Mouse (Mus musculus): ENCODE data around the gene B4gat1. TPM values are rescaled to one million over a fixed set of nuclear protein-coding genes. Genes with fewer than 3 reads are reported as not detected.
"Not testable (repeated sequence)": the region's sequence is repeated elsewhere in the genome, so short reads cannot be mapped to it uniquely, and the experiment has no call there.

B4gat1 gene
- total and polyA plus RNA-seq, 2 experiments from 2014 or later: 174 to 178 TPM

DNA sequence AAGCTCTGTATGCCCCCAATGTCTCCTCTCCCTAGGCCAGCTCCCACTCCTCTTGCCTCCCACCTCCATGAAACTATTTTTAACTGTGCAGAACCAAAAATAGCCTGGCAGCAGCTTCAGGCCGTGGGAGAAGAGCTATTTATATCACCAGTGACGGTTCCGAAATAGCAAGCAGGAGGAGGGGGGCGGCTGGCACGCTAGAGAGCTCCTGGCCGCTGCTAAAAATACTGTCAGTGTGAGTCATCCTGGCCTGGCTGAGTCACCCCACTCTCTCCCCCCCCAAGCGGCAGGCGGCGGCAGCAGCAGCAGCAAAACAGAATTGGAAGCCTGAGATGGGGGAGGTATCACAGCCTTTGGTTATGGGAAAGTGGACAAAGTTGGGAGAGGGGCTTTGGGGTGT is 45.7 kb upstream of the B4gat1 start:
- Histone ChIP-seq H3K4me3 (ENCODE audit: low read length) (no peak overlapping the region), H3K27me3 (ENCODE audit: insufficient read depth, low read length) (no peaks in the 10 kb centered on the region), H3K4me1 (ENCODE audit: insufficient read depth, low read length) (peaks cover 20% of the 10 kb centered on the region), H3K36me3 (ENCODE audit: insufficient read depth, low read length) (no peaks in the 10 kb centered on the region), H3K27ac (no peak overlapping the region), H3K4me2 (ENCODE audit: low read depth, low read length) (0 out of 2 replicates have a peak overlapping the region, but pooled peaks have one; percentile 13), H3K9me3 (ENCODE audit: low read length) (no peaks in the 10 kb centered on the region), H3K9ac (replicated peaks; ENCODE audit: low read length) (no peak overlapping the region)
- WGBS: 1% methylated on average over 9 of the region's 9 CpGs
- peak; percentile 74 for DNase-seq (ENCODE audit: low spot score)
- peak; percentile 34 for TF ChIP-seq CTCF (IDR thresholded peaks at IDR 0.05; ENCODE audit: low read depth)
- peak; percentile 43; the same call in 1 of the 2 replicates for ATAC-seq

DNA sequence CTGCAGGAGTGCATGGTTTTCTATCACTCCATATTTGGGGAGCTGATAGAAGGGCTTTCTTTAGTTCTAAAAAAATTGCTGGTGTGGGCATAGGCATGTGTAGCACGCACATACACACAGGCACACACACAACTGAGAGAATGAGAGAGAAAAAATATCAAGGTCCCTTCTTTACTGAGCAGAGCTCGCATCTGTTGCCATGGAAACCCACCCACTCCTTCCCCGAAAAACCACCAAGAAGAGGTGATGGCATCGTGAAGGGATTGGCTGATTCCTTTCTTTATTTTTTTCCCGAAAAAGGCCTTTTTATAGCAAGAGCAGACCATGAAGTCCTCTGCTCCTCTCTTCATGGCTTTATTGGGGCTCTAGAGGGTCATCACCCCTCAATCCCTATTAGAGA is 44.6 kb upstream of the B4gat1 start:
- Histone ChIP-seq H3K27ac (peak overlapping the region; percentile 52; the same call in 1 of the 2 replicates), H3K4me3 (ENCODE audit: low read length) (no peak overlapping the region), H3K9me3 (ENCODE audit: low read length) (no peaks in the 10 kb centered on the region), H3K4me1 (ENCODE audit: insufficient read depth, low read length) (peaks cover 25% of the 10 kb centered on the region), H3K9ac (replicated peaks; ENCODE audit: low read length) (no peak overlapping the region), H3K27me3 (ENCODE audit: insufficient read depth, low read length) (no peaks in the 10 kb centered on the region), H3K36me3 (ENCODE audit: insufficient read depth, low read length) (no peaks in the 10 kb centered on the region), H3K4me2 (ENCODE audit: low read depth, low read length) (no peak overlapping the region)
- TF ChIP-seq CTCF (IDR thresholded peaks at IDR 0.05; ENCODE audit: low read depth): no peak
- ATAC-seq (no peak), DNase-seq (ENCODE audit: low spot score) (peak; percentile 71)
- WGBS: 39% methylated on average over 5 of the region's 5 CpGs

DNA sequence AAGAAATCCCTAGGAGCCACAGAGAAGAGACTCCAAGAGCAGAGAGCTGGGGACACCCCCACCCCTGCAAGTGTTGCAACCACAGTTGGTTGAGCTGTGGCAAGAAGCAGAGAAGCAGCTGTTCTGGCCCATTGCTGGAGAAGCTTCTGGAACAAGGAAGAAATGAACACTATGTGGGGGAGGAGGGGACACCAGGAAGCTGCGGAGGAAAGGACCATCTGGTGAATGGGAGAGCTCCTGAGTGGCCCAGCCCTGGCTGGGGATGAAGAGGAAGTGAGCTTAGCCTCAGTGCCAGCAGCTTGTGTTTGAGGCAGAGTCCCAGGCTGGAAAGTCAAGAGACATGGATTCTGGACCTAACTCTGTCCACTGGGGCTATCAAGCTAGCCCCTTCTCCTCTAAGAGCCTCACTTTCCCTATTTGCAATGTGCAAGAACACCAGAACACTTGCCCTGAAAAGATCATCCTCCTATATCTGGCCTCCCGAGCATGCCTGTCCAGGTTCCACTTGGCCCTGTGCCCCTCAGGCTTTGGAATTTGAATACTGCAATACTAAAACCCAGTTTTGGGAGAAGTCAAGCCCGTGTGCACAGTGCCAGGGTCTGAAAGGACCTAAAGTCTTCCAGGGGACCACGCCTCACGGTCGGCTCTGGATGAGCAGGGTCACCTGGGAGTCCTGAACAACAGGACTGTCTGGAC is 39.0 kb upstream of the B4gat1 start:
- H3K27me3 ChIP-seq (ENCODE audit: insufficient read depth, low read length): no peaks in the 10 kb centered on the region
- DNase-seq (ENCODE audit: low spot score) (no peak), ATAC-seq (no peak)
- TF ChIP-seq CTCF (IDR thresholded peaks at IDR 0.05; ENCODE audit: low read depth): no peak
- no peaks in the 10 kb centered on the region for H3K36me3 ChIP-seq (ENCODE audit: insufficient read depth, low read length)
- H3K9me3 ChIP-seq (ENCODE audit: low read length): no peaks in the 10 kb centered on the region
- 70% methylated on average over 6 of the region's 6 CpGs for WGBS
- H3K9ac ChIP-seq (replicated peaks; ENCODE audit: low read length): no peak overlapping the region
- H3K4me1 ChIP-seq (ENCODE audit: insufficient read depth, low read length): peaks cover 19% of the 10 kb centered on the region; the same call in 1 of the 2 replicates
- H3K27ac ChIP-seq: no peak overlapping the region
- peak overlapping the region; percentile 31 for H3K4me2 ChIP-seq (ENCODE audit: low read depth, low read length)
- H3K4me3 ChIP-seq (ENCODE audit: low read length): no peak overlapping the region

DNA sequence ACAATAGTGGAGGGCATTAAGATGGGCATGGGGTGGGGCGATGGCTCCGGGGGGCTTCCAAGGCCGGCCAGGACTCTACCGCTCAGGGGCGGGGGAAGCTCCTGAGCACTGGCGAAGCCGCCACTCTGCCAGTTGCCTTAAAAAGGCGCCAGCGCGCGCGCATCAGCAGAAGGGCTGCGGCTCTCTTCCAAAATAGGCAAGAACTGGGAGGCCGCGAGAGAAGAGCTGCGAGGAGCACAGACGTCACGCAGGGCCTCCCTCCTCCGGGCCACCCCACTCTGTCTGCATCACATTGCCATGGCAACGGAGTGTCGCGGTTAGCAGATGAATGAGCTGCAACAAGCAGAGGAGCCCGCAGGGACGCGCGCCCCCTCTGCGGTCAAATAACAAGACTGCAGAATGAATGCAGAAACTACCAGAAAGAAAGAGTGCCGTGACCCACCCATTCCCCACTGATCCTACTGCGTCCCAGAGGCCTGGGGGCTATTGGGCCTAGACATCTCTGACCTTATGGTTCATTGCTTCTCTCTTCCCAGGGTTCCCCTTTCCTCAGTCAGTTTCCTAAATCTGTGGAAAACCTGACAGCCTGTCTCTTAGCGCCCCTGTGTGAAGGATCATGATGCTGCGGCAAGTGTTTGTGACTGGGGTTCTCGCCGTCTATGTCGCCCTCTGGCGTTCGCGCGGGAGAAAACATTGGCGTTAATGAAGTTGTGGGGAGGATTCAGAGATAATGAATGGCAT is 36.8 kb upstream of the B4gat1 start:
- peak overlapping the region; percentile 26 for H3K4me3 ChIP-seq (ENCODE audit: low read length)
- H3K9me3 ChIP-seq (ENCODE audit: low read length): no peaks in the 10 kb centered on the region
- H3K9ac ChIP-seq (replicated peaks; ENCODE audit: low read length): peak overlapping the region; percentile 25
- peak; percentile 91 for TF ChIP-seq CTCF (IDR thresholded peaks at IDR 0.05; ENCODE audit: low read depth)
- peak; percentile 99 for ATAC-seq
- under 1% methylated on average over 38 of the region's 39 CpGs for WGBS
- peak overlapping the region; percentile 55 for H3K4me2 ChIP-seq (ENCODE audit: low read depth, low read length)
- H3K27me3 ChIP-seq (ENCODE audit: insufficient read depth, low read length): no peaks in the 10 kb centered on the region
- peaks cover 16% of the 10 kb centered on the region; the same call in 1 of the 2 replicates for H3K4me1 ChIP-seq (ENCODE audit: insufficient read depth, low read length)
- no peaks in the 10 kb centered on the region for H3K36me3 ChIP-seq (ENCODE audit: insufficient read depth, low read length)
- DNase-seq (ENCODE audit: low spot score): peak; percentile 97
- H3K27ac ChIP-seq: peak overlapping the region; percentile 71

DNA sequence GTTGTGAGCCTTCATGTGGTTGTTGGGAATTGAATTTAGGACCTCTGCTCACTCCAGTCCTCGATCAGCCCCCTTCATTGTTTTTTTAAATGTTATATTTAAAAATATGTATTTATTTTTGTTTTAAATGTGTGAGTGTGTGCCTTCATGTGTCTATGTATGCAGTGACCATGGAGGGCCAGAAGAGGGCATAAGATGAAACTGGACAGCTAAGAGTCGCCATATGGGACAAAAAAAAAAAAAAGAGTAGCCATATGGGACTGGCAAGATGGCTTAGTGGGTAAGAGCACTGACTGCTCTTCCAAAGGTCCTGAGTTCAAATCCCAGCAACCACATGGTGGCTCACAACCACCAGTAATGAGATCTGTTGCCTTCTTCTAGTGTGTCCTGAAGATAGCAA is 35.0 kb upstream of the B4gat1 start:
- 67% methylated on average over 2 of the region's 2 CpGs for WGBS
- not testable (repeated sequence) for H3K4me3 ChIP-seq (ENCODE audit: low read length); H3K36me3 ChIP-seq (ENCODE audit: insufficient read depth, low read length); H3K4me1 ChIP-seq (ENCODE audit: insufficient read depth, low read length); H3K27ac ChIP-seq; H3K9me3 ChIP-seq (ENCODE audit: low read length); ATAC-seq; H3K27me3 ChIP-seq (ENCODE audit: insufficient read depth, low read length); H3K9ac ChIP-seq (replicated peaks; ENCODE audit: low read length); H3K4me2 ChIP-seq (ENCODE audit: low read depth, low read length)
- peak; percentile 32 for DNase-seq (ENCODE audit: low spot score)
- TF ChIP-seq CTCF (IDR thresholded peaks at IDR 0.05; ENCODE audit: low read depth): peak; percentile 35

DNA sequence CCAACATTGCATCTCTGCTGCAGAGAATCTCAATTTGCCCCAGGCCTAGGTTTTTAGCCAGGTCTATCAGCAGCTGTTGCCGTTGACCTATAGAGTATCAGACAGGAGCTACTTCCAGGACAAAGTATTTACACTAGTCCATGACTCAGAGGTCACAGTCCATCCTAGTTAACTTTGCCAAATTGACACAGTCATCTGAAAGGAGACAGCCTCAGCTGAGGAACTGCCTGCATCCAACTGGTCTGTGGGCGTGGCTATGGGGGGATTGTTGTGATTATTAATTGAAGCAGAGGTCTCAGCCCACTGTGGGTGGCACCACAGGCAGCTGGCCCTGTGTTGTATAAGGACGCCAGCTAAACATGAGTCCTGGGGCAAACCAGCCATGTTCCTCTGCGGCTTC is 33.7 kb upstream of the B4gat1 start:
- Histone ChIP-seq H3K4me1 (ENCODE audit: insufficient read depth, low read length) (peaks cover 4% of the 10 kb centered on the region; the same call in 1 of the 2 replicates), H3K4me3 (ENCODE audit: low read length) (no peak overlapping the region), H3K4me2 (ENCODE audit: low read depth, low read length) (no peak overlapping the region), H3K36me3 (ENCODE audit: insufficient read depth, low read length) (no peaks in the 10 kb centered on the region), H3K9ac (replicated peaks; ENCODE audit: low read length) (no peak overlapping the region), H3K27me3 (ENCODE audit: insufficient read depth, low read length) (no peaks in the 10 kb centered on the region), H3K9me3 (ENCODE audit: low read length) (no peaks in the 10 kb centered on the region), H3K27ac (no peak overlapping the region)
- ATAC-seq (no peak), DNase-seq (ENCODE audit: low spot score) (no peak)
- TF ChIP-seq CTCF (IDR thresholded peaks at IDR 0.05; ENCODE audit: low read depth): no peak
- 63% methylated on average over 4 of the region's 4 CpGs for WGBS

Data from hindbrain, postnatal 0 days (tissue).